Mouse (Mus musculus): ENCODE data around the gene Gm21773. TPM values are rescaled to one million over a fixed set of nuclear protein-coding genes. Genes with fewer than 3 reads are reported as not detected.
"Not testable (repeated sequence)": the region's sequence is repeated elsewhere in the genome, so short reads cannot be mapped to it uniquely, and the experiment has no call there.

The Gm21773 gene
- not detected in 2 replicates for polyA plus RNA-seq (2012; ENCODE audit: insufficient read depth, insufficient read length, missing spikeins)

- not testable (repeated sequence) for H3K27ac ChIP-seq (ENCODE audit: insufficient read depth, low read depth, low read length); H3K4me3 ChIP-seq (ENCODE audit: insufficient read depth, low read length); H3K4me1 ChIP-seq (ENCODE audit: control insufficient read depth, insufficient read depth, low read length)
Observed at GRCm38 (mm10) chrY:25309260-25309659, at the start of gene Gm21773. Gene Gm21773 (minus strand): TSS chrY:25309360.

Data from bone marrow macrophage, adult 2 months (primary cell).